Mouse (Mus musculus) ES-E14 (cell line): ENCODE measurements around the gene Hdac7. TPM values are rescaled to one million over a fixed set of nuclear protein-coding genes. Genes with fewer than 3 reads are reported as not detected.

Experiments used
- DNase-seq: peaks from one replicate; pipeline ENCODE4 v3.0.0-alpha.2; 2013; ENCODE audit warnings: low read depth, low spot score
- H3K27ac ChIP-seq: 2 replicates; pipeline ENCODE4 v1.5.1; 2012; ENCODE audit warnings: low read depth, mild to moderate bottlenecking, low read length, moderate library complexity, mixed read lengths; ENCODE audit not compliant: poor library complexity, insufficient read depth, severe bottlenecking
- H3K36me3 ChIP-seq: 2 replicates; pipeline ENCODE4 v1.6.1; 2012; ENCODE audit warnings: mild to moderate bottlenecking, low read length, moderate library complexity, mixed read lengths; ENCODE audit not compliant: control insufficient read depth, poor library complexity, insufficient read depth, severe bottlenecking
- H3K4me1 ChIP-seq, 2 experiments: fragments of 150-350 bp in 1 of 2; sonication (generic) in 1 of 2; 2 replicates each; pipeline ENCODE4 v1.6.1; 2012; ENCODE audit warnings: low read length in 2 of 2, mild to moderate bottlenecking in 1 of 2, mixed read lengths in 1 of 2; ENCODE audit not compliant: control insufficient read depth in 2 of 2, insufficient read depth in 2 of 2, poor library complexity in 1 of 2
- H3K4me3 ChIP-seq, 2 experiments: fragments of 150-350 bp in 1 of 2; sonication (generic) in 1 of 2; 2 replicates each; pipeline ENCODE4 v1.5.1; 2012; ENCODE audit warnings: low read length in 2 of 2, low read depth in 1 of 2, mild to moderate bottlenecking in 1 of 2, mixed read lengths in 1 of 2; ENCODE audit not compliant: insufficient read depth in 1 of 2, poor library complexity in 1 of 2, severe bottlenecking in 1 of 2
- H3K9ac ChIP-seq: 2 replicates; pipeline ENCODE4 v1.6.1; 2012; ENCODE audit warnings: low read depth, mild to moderate bottlenecking, low read length, mixed read lengths; ENCODE audit not compliant: poor library complexity, insufficient read depth, severe bottlenecking
- H3K9me3 ChIP-seq: fragments of 150-350 bp; sonication (generic); 2 replicates; pipeline ENCODE4 v1.6.1; 2012; ENCODE audit warnings: low read depth, mild to moderate bottlenecking, low read length; ENCODE audit not compliant: control insufficient read depth, insufficient read depth
- CHD2 ChIP-seq: IDR thresholded peaks from 2 replicates; pipeline ENCODE4 v1.6.1; 2014; ENCODE audit warnings: mild to moderate bottlenecking, low read depth, low read length, inconsistent platforms
- HCFC1 ChIP-seq: IDR thresholded peaks from 2 replicates; pipeline ENCODE4 v1.6.1; 2012; ENCODE audit warnings: low read length, inconsistent platforms, borderline replicate concordance; ENCODE audit not compliant: insufficient read depth
- MAFK ChIP-seq: IDR thresholded peaks from 2 replicates; pipeline ENCODE4 v1.6.1; 2014; ENCODE audit warnings: mild to moderate bottlenecking, low read depth, low read length, inconsistent platforms; ENCODE audit not compliant: insufficient read depth
- ZC3H11A ChIP-seq: IDR thresholded peaks from 2 replicates; pipeline ENCODE4 v1.6.1; 2012; ENCODE audit warnings: low read depth, mild to moderate bottlenecking, inconsistent platforms, low read length, borderline replicate concordance
- ZNF384 ChIP-seq: IDR thresholded peaks from 2 replicates; pipeline ENCODE4 v1.6.1; 2012; ENCODE audit warnings: low read depth, low read length, inconsistent platforms
- in situ Hi-C, 2 experiments: fragments of 600-800 bp; cut with MboI; formaldehyde crosslinking; loops; one replicate each; pipeline ENCODE4 v1.15.1; 2025; ENCODE audit warnings: low sequenced_read_pairs in 2 of 2, inconsistent platforms in 1 of 2; ENCODE audit not compliant: unreplicated experiment in 2 of 2
- total RNA-seq: library from RNA; depleted of rRNA; stranded (reverse); fragments of 300-350 nt; gene quantifications from 2 replicates; pipeline ENCODE4 v1.2.3, GENCODE M21; 2012

The Hdac7 gene
- total RNA-seq, 1 experiment: 7.4 TPM

GRCm38 (mm10) chr15:97747486-97747885 lies 96.8 kb downstream of the Hdac7 start:
- H3K27ac ChIP-seq: no peak overlapping the region
- no peak overlapping the region for H3K4me3 ChIP-seq
- in situ Hi-C loops: no loop called here
- TF ChIP-seq HCFC1 (no peak), CHD2 (no peak), ZNF384 (no peak), MAFK (no peak), ZC3H11A (no peak)
- H3K9ac ChIP-seq: no peak overlapping the region
- no peaks in the 10 kb centered on the region; the same call in 1 of the 2 replicates for H3K36me3 ChIP-seq
- no peaks in the 10 kb centered on the region for H3K4me1 ChIP-seq
- DNase-seq: no peak
- no peaks in the 10 kb centered on the region for H3K9me3 ChIP-seq

DNA sequence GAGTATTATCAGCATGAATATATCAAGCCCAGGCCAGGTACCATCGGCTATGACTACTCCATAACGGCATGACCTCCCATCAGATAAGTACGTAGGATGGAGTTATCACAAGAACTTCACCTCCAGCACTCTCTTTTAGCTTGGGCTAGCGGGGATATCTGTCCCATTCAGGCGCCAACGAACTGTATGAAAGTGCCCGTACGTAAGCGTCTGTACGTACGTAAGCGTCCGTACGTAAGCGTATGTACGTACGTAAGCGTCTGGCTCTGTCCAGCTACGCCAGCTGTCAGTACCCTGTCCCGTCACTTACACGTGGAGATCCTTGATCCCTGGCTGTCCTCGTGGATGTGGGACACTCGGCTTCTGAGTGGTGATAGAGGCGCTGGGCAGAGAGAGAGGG lies 97.6 kb downstream of the Hdac7 start:
- DNase-seq: no peak
- no peak overlapping the region for H3K4me3 ChIP-seq
- H3K36me3 ChIP-seq: no peaks in the 10 kb centered on the region; the same call in 1 of the 2 replicates
- TF ChIP-seq HCFC1: no peak
- no peak for TF ChIP-seq ZNF384
- no peak for TF ChIP-seq MAFK
- TF ChIP-seq ZC3H11A: no peak
- no peak for TF ChIP-seq CHD2
- no peaks in the 10 kb centered on the region for H3K9me3 ChIP-seq
- in situ Hi-C loops: no loop called here
- H3K27ac ChIP-seq: no peak overlapping the region
- H3K9ac ChIP-seq: no peak overlapping the region
- no peaks in the 10 kb centered on the region for H3K4me1 ChIP-seq

DNA sequence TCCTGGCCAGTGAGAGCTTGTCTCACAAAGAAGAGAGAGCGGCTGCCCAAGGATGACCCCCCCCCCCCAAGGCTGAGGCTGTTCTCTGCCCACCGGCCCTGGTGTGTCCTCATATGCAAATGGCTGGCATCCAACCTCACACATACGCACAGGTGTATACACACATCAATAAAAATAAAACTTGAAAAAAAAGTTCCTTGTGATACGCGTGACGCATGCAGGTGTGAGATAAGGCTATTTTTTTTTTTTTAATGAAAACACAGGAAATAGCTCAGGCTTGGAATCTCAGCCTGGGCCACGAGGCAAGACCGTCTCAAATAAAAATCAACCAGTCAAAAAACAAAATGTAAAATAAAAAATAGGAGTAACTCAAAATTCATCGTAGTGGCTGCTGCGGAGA lies 98.0 kb downstream of the Hdac7 start:
- H3K9me3 ChIP-seq: no peaks in the 10 kb centered on the region
- TF ChIP-seq CHD2 (no peak), MAFK (no peak), ZC3H11A (no peak), HCFC1 (no peak), ZNF384 (no peak)
- DNase-seq: no peak
- H3K36me3 ChIP-seq: no peaks in the 10 kb centered on the region; the same call in 1 of the 2 replicates
- H3K9ac ChIP-seq: no peak overlapping the region
- H3K27ac ChIP-seq: no peak overlapping the region
- no peak overlapping the region for H3K4me3 ChIP-seq
- in situ Hi-C loops: no loop called here
- H3K4me1 ChIP-seq: no peaks in the 10 kb centered on the region

- H3K9me3 ChIP-seq: no peaks in the 10 kb centered on the region
- H3K36me3 ChIP-seq: no peaks in the 10 kb centered on the region; the same call in 1 of the 2 replicates
- no peak for DNase-seq
- H3K4me1 ChIP-seq: no peaks in the 10 kb centered on the region
- TF ChIP-seq HCFC1 (no peak), ZC3H11A (no peak), MAFK (no peak), ZNF384 (no peak), CHD2 (no peak)
- no peak overlapping the region for H3K27ac ChIP-seq
- no peak overlapping the region for H3K4me3 ChIP-seq
- in situ Hi-C loops: no loop called here
- H3K9ac ChIP-seq: no peak overlapping the region
Measured at GRCm38 (mm10) chr15:97745331-97745730, 99.0 kb downstream of the Hdac7 start.

GRCm38 (mm10) chr15:97744930-97745329 lies 99.4 kb downstream of the Hdac7 start:
- Histone ChIP-seq H3K4me3 (no peak overlapping the region), H3K4me1 (no peaks in the 10 kb centered on the region), H3K36me3 (no peaks in the 10 kb centered on the region; the same call in 1 of the 2 replicates), H3K9me3 (no peaks in the 10 kb centered on the region), H3K27ac (no peak overlapping the region), H3K9ac (no peak overlapping the region)
- in situ Hi-C loops: no loop called here
- DNase-seq: no peak
- TF ChIP-seq CHD2 (no peak), ZC3H11A (no peak), HCFC1 (no peak), MAFK (no peak), ZNF384 (no peak)
